Mouse (Mus musculus): ENCODE measurements around the gene Bicral. TPM values are rescaled to one million over a fixed set of nuclear protein-coding genes. Genes with fewer than 3 reads are reported as not detected.

Gene Bicral
- total RNA-seq, 2 experiments from 2014 or later = 8.7 to 15.1 TPM

GRCm38 (mm10) chr17:46751056-46751793, 107.1 kb downstream of the Bicral start:
- no peak for DNase-seq

- no peak for DNase-seq
Measured at GRCm38 (mm10) chr17:46750580-46750979, 107.7 kb downstream of the Bicral start.

- no peak for DNase-seq
Measured at GRCm38 (mm10) chr17:46749282-46749681, 109.0 kb downstream of the Bicral start.

Other genes with a start within 250 kb of the Bicral start
- 10 to 100 TPM; 12.6 to 19.3 TPM for gene Ptk7, start 229.0 kb downstream of the Bicral start, total RNA-seq (2021)
- gene Klc4, start 212.5 kb downstream of the Bicral start, total RNA-seq (2021) = 10 to 100 TPM; 18.7 to 19.5 TPM
- gene Mrpl2, start 212.3 kb downstream of the Bicral start, total RNA-seq (2021) = 100 to 1,000 TPM; 101 to 117 TPM
- 10 to 100 TPM; 39.8 to 50.5 TPM for gene Cul7, start 208.1 kb downstream of the Bicral start, total RNA-seq (2021)
- gene Rrp36, start 184.1 kb downstream of the Bicral start, total RNA-seq (2021) = 10 to 100 TPM; 12.8 to 18.2 TPM
- 10 to 100 TPM; 70.0 to 81.0 TPM for gene Mea1, start 179.7 kb downstream of the Bicral start, total RNA-seq (2021)
- 100 to 1,000 TPM; 183 to 187 TPM for gene Klhdc3, start 177.6 kb downstream of the Bicral start, total RNA-seq (2021)
- 10 to 100 TPM; 37.0 to 40.6 TPM for gene Ppp2r5d, start 153.4 kb downstream of the Bicral start, total RNA-seq (2021)
- 10 to 100 TPM; 10.7 to 13.3 TPM for gene Pex6, start 147.0 kb downstream of the Bicral start, total RNA-seq (2021)
- under 1 TPM; 0.38 to 0.68 TPM for gene Gnmt, start 129.3 kb downstream of the Bicral start, total RNA-seq (2021)
- gene Cnpy3, start 106.3 kb downstream of the Bicral start, total RNA-seq (2021) = 10 to 100 TPM; 18.8 to 20.5 TPM
- gene Ptcra, start 94.8 kb downstream of the Bicral start, total RNA-seq (2021) = under 1 TPM in 1 of 2 experiments, not detected in 1; 0.19 TPM
- 10 to 100 TPM; 45.1 to 47.5 TPM for gene 2310039H08Rik, start 85.8 kb downstream of the Bicral start, total RNA-seq (2021)
- gene Rpl7l1, start 75.8 kb downstream of the Bicral start, total RNA-seq (2021) = 10 to 100 TPM; 59.4 to 70.8 TPM
- gene Tbcc, start 32.2 kb upstream of the Bicral start, total RNA-seq (2021) = 10 to 100 TPM; 15.4 to 17.7 TPM
- gene Prph2, start 52.0 kb upstream of the Bicral start, total RNA-seq (2021) = not detected
- 10 to 100 TPM; 31.3 to 36.7 TPM for gene Ubr2, start 152.1 kb upstream of the Bicral start, total RNA-seq (2021)